Mouse (Mus musculus) neural tube, embryonic 11.5 days (tissue): Measurements from ENCODE around the gene Sfta2. TPM values are rescaled to one million over a fixed set of nuclear protein-coding genes. Genes with fewer than 3 reads are reported as not detected.

Source experiments
- ATAC-seq: fragments of 200-750 bp; cut with Nextera tagmentation; 2 replicates; pipeline ENCODE4 v1.8.0; 2017; ENCODE audit warnings: moderate number of reproducible peaks, mild to moderate bottlenecking, moderate TSS enrichment, moderate library complexity; ENCODE audit not compliant: insufficient read depth, low FRiP score, low TSS enrichment
- DNase-seq: peaks from one replicate; pipeline ENCODE4 v3.0.0-alpha.2; 2015; ENCODE audit warnings: low spot score
- H3K27ac ChIP-seq: fragments of 300-500 bp; sonication (generic); 2 replicates; pipeline ENCODE4 v1.5.1; 2014; ENCODE audit warnings: low read depth, mild to moderate bottlenecking, low read length
- H3K27me3 ChIP-seq: fragments of 300-500 bp; sonication (generic); 2 replicates; pipeline ENCODE4 v1.6.1; 2014; ENCODE audit warnings: mild to moderate bottlenecking, low read length, mixed read lengths; ENCODE audit not compliant: control insufficient read depth, insufficient read depth
- H3K36me3 ChIP-seq: fragments of 300-500 bp; sonication (generic); 2 replicates; pipeline ENCODE4 v1.6.1; 2014; ENCODE audit warnings: mild to moderate bottlenecking, low read length, moderate library complexity, mixed read lengths; ENCODE audit not compliant: control insufficient read depth, insufficient read depth
- H3K4me1 ChIP-seq: fragments of 300-500 bp; sonication (generic); 2 replicates; pipeline ENCODE4 v1.6.1; 2014; ENCODE audit warnings: low read length, mixed read lengths; ENCODE audit not compliant: control insufficient read depth, insufficient read depth
- H3K4me2 ChIP-seq: fragments of 300-500 bp; sonication (generic); 2 replicates; pipeline ENCODE4 v1.6.1; 2014; ENCODE audit warnings: low read depth, mild to moderate bottlenecking, moderate library complexity
- H3K4me3 ChIP-seq: fragments of 300-500 bp; sonication (generic); 2 replicates; pipeline ENCODE4 v1.5.1; 2014; ENCODE audit warnings: low read depth, low read length
- H3K9ac ChIP-seq: fragments of 300-500 bp; sonication (generic); 2 replicates; pipeline ENCODE4 v1.6.1; 2014; ENCODE audit warnings: mild to moderate bottlenecking, low read length
- H3K9me3 ChIP-seq: fragments of 300-500 bp; sonication (generic); 2 replicates; pipeline ENCODE4 v1.6.1; 2016; ENCODE audit warnings: low read length; ENCODE audit not compliant: control insufficient read depth
- WGBS: fragments of 180-500 bp; shearing (Covaris S2); extraction: QIAGEN DNeasy Blood & Tissue Kit; methylation state at CpG from one replicate; pipeline ENCODE4 v1.1.7; 2014; 5-methylcytosine and 5-hydroxymethylcytosine counted together
- polyA plus RNA-seq: library from polyadenylated mRNA; unstranded; fragments of >200 nt; fragmentation: Nextera tagmentation; extraction: Ambion mirVana; gene quantifications from 2 replicates; pipeline ENCODE4 v1.2.1, GENCODE M21; 2014

The Sfta2 gene
- polyA plus RNA-seq, 1 experiment from 2014 or later: not detected

- peaks cover 8% of the 10 kb centered on the region for H3K4me1 ChIP-seq
- peaks cover 10% of the 10 kb centered on the region for H3K27me3 ChIP-seq
- no peak for ATAC-seq
- no peak overlapping the region for H3K4me2 ChIP-seq
- DNase-seq: no peak
- H3K4me3 ChIP-seq: no peak overlapping the region
- no peaks in the 10 kb centered on the region for H3K36me3 ChIP-seq
- H3K27ac ChIP-seq: no peak overlapping the region
- H3K9ac ChIP-seq: no peak overlapping the region
- WGBS: 18% methylated on average over 9 of the region's 9 CpGs
- no peaks in the 10 kb centered on the region for H3K9me3 ChIP-seq
Measured at GRCm38 (mm10) chr17:35567767-35568166, 33.6 kb upstream of the Sfta2 start.

GRCm38 (mm10) chr17:35569091-35569944 lies 32.0 kb upstream of the Sfta2 start:
- Histone ChIP-seq H3K27ac (peak overlapping the region; percentile 56), H3K9me3 (no peaks in the 10 kb centered on the region), H3K9ac (peak overlapping the region; percentile 49), H3K4me3 (peak overlapping the region; percentile 18; the same call in 1 of the 2 replicates), H3K4me1 (peaks cover 8% of the 10 kb centered on the region), H3K36me3 (no peaks in the 10 kb centered on the region), H3K4me2 (peak overlapping the region; percentile 39), H3K27me3 (peaks cover 10% of the 10 kb centered on the region)
- peak; percentile 56 for DNase-seq
- 3% methylated on average over 28 of the region's 28 CpGs for WGBS
- peak; percentile 74 for ATAC-seq

GRCm38 (mm10) chr17:35570836-35571235 lies 30.5 kb upstream of the Sfta2 start:
- H3K27ac ChIP-seq: 0 out of 2 replicates have a peak overlapping the region, but pooled peaks have one; percentile 17
- H3K9me3 ChIP-seq: no peaks in the 10 kb centered on the region
- 50% methylated on average over 14 of the region's 14 CpGs for WGBS
- H3K27me3 ChIP-seq: peaks cover 10% of the 10 kb centered on the region
- no peak overlapping the region for H3K4me2 ChIP-seq
- no peaks in the 10 kb centered on the region for H3K36me3 ChIP-seq
- no peak overlapping the region for H3K9ac ChIP-seq
- peaks cover 8% of the 10 kb centered on the region for H3K4me1 ChIP-seq
- ATAC-seq: peak; percentile 42; the same call in 1 of the 2 replicates
- no peak overlapping the region for H3K4me3 ChIP-seq
- peak; percentile 44 for DNase-seq

- no peaks in the 10 kb centered on the region for H3K9me3 ChIP-seq
- H3K4me1 ChIP-seq: peaks cover 8% of the 10 kb centered on the region
- DNase-seq (no peak), ATAC-seq (no peak)
- no peak overlapping the region for H3K27ac ChIP-seq
- H3K4me3 ChIP-seq: no peak overlapping the region
- 92% methylated on average over 7 of the region's 7 CpGs for WGBS
- no peak overlapping the region for H3K9ac ChIP-seq
- H3K27me3 ChIP-seq: peaks cover 10% of the 10 kb centered on the region
- no peaks in the 10 kb centered on the region for H3K36me3 ChIP-seq
- no peak overlapping the region for H3K4me2 ChIP-seq
Measured at GRCm38 (mm10) chr17:35571477-35571876, 29.9 kb upstream of the Sfta2 start.

GRCm38 (mm10) chr17:35578211-35578610 lies 23.1 kb upstream of the Sfta2 start:
- no peak for ATAC-seq
- H3K4me3 ChIP-seq: no peak overlapping the region
- no peaks in the 10 kb centered on the region for H3K4me1 ChIP-seq

GRCm38 (mm10) chr17:35582900-35583299 lies 18.4 kb upstream of the Sfta2 start:
- 93% methylated on average over 1 of the region's 1 CpGs for WGBS

More at GRCm38 (mm10) chr17:35578211-35578610, 23.1 kb upstream of the Sfta2 start:
- 17% methylated on average over 6 of the region's 6 CpGs for WGBS
- peak; percentile 83 for DNase-seq
- Histone ChIP-seq H3K4me2 (no peak overlapping the region), H3K27ac (no peak overlapping the region), H3K27me3 (no peaks in the 10 kb centered on the region), H3K9ac (no peak overlapping the region), H3K36me3 (no peaks in the 10 kb centered on the region), H3K9me3 (no peaks in the 10 kb centered on the region)

GRCm38 (mm10) chr17:35584330-35584937 lies 16.9 kb upstream of the Sfta2 start:
- Histone ChIP-seq H3K4me1 (no peaks in the 10 kb centered on the region), H3K27ac (no peak overlapping the region), H3K4me3 (no peak overlapping the region), H3K27me3 (no peaks in the 10 kb centered on the region), H3K9ac (peak overlapping the region; percentile 16; the same call in 1 of the 2 replicates), H3K36me3 (no peaks in the 10 kb centered on the region), H3K4me2 (0 out of 2 replicates have a peak overlapping the region, but pooled peaks have one; percentile 24), H3K9me3 (no peaks in the 10 kb centered on the region)
- 20% methylated on average over 16 of the region's 16 CpGs for WGBS
- DNase-seq (peak; percentile 80), ATAC-seq (no peak)

More at GRCm38 (mm10) chr17:35582900-35583299, 18.4 kb upstream of the Sfta2 start:
- Histone ChIP-seq H3K4me3 (no peak overlapping the region), H3K4me2 (no peak overlapping the region), H3K36me3 (no peaks in the 10 kb centered on the region), H3K9me3 (no peaks in the 10 kb centered on the region), H3K9ac (no peak overlapping the region), H3K27ac (no peak overlapping the region), H3K4me1 (no peaks in the 10 kb centered on the region), H3K27me3 (no peaks in the 10 kb centered on the region)
- DNase-seq (no peak), ATAC-seq (no peak)

GRCm38 (mm10) chr17:35587291-35587690 lies 14.1 kb upstream of the Sfta2 start:
- ATAC-seq (no peak), DNase-seq (no peak)
- no peak overlapping the region for H3K27ac ChIP-seq
- WGBS: 79% methylated on average over 1 of the region's 1 CpGs
- no peak overlapping the region for H3K4me2 ChIP-seq
- H3K36me3 ChIP-seq: no peaks in the 10 kb centered on the region
- H3K27me3 ChIP-seq: no peaks in the 10 kb centered on the region
- no peaks in the 10 kb centered on the region for H3K9me3 ChIP-seq
- no peak overlapping the region for H3K4me3 ChIP-seq
- H3K9ac ChIP-seq: no peak overlapping the region
- no peaks in the 10 kb centered on the region for H3K4me1 ChIP-seq
